Mouse (Mus musculus) erythroblast, embryonic 14.5 days (primary cell): ENCODE results near the gene Tada3.

Experiments used
- GATA1 ChIP-seq: IDR thresholded peaks from 2 replicates; pipeline ENCODE4 v1.6.1; 2012; ENCODE audit warnings: low read length, inconsistent platforms, mixed read lengths
- TAL1 ChIP-seq: IDR thresholded peaks from 3 replicates; pipeline ENCODE4 v1.6.1; 2012; ENCODE audit warnings: low read length, inconsistent platforms, mixed read lengths

DNA sequence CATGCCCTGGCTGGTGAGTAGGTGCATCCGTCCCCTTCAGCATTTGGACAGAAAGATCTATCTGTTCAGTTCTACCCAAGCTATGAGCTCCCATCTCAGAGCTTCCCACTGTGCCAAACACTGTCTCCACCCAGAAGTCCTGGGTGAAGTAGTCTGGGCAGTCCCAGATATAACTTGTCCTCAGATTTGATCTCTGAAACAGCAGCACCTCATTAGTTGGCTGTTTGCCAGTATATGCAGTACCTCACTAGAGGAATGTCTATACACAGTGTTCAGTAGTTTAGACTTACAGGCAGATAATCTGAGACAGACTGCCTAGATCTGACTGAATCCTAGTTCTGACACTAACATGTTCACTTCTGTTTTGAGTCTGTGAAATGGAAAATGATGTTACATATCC, 48.3 kb downstream of the Tada3 start:
- TF ChIP-seq GATA1 (no peak), TAL1 (no peak)
